Mouse (Mus musculus) testis, adult 2 months (tissue): ENCODE results near the gene Zswim4.

ENCODE experiments used
- CTCF ChIP-seq: fragments of 200-500 bp; IDR thresholded peaks from 2 replicates; pipeline ENCODE4 v1.5.1; 2012; ENCODE audit warnings: low read depth, mild to moderate bottlenecking, inconsistent platforms, low read length, moderate library complexity; ENCODE audit not compliant: control insufficient read depth, insufficient read depth, insufficient replicate concordance
- POLR2A ChIP-seq: fragments of 200-500 bp; IDR thresholded peaks from 2 replicates; pipeline ENCODE4 v1.6.1; 2012; ENCODE audit warnings: low read depth, mild to moderate bottlenecking, inconsistent platforms, low read length, moderate library complexity; ENCODE audit not compliant: control insufficient read depth

- no peak for TF ChIP-seq POLR2A
- TF ChIP-seq CTCF = no peak
Observed at GRCm38 (mm10) chr8:84213277-84213676, 23.6 kb downstream of the Zswim4 start.
